Mouse (Mus musculus): ENCODE results near the gene Gm21767.
"Not testable (repeated sequence)": the region's sequence is repeated elsewhere in the genome, so short reads cannot be mapped to it uniquely, and the experiment has no call there.

The Gm21767 gene

GRCm38 (mm10) chrY:13941438-13941837 lies at the start of gene Gm21767:
Gene Gm21767 (plus strand): TSS chrY:13941738.
- DNase-seq: not testable (repeated sequence)

Data from cerebellum, adult 11 months (tissue).